Mouse (Mus musculus): ENCODE measurements around the gene Clybl. TPM values are rescaled to one million over a fixed set of nuclear protein-coding genes. Genes with fewer than 3 reads are reported as not detected.

Gene Clybl
- total and polyA plus RNA-seq, 3 experiments, result 13.4 to 36.6 TPM; not detected in 1

DNA sequence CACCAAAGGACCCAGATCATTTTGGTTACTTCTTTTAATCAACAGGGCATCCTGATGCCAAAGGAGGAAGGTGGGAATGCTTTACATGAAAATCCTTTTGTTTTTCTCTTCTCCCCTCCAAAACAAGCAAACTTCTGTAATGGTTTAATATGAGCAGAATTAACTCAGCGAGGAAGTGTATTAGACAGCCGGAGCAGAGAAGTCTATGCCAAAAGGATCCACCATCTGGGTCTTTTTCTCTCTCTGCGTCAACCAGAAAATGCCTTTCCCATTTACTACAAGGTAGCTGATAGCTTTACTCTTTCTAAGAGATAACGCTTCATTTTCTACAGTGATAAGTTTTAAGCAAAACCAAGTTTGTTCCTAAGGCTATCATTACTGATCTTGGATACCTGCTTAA, 168.3 kb downstream of the Clybl start:
- Histone ChIP-seq H3K36me3 (ENCODE audit: control insufficient read depth in 1 of 2, insufficient read depth in 2 of 2, low read length in 2 of 2) (no peaks in the 10 kb centered on the region), H3K79me2 (ENCODE audit: control insufficient read depth, insufficient read depth, low read length, poor library complexity) (no peaks in the 10 kb centered on the region), H3K4me1 (ENCODE audit: control insufficient read depth in 1 of 2, insufficient read depth in 2 of 2, low read length in 2 of 2) (no peaks in the 10 kb centered on the region), H3K27ac (ENCODE audit: control insufficient read depth, low read depth, low read length) (no peak overlapping the region), H3K27me3 (ENCODE audit: control insufficient read depth in 1 of 2, insufficient read depth in 2 of 2, low read length in 2 of 2) (no peaks in the 10 kb centered on the region), H3K4me3 (ENCODE audit: control insufficient read depth in 1 of 2, insufficient read depth in 1 of 2, low read depth in 2 of 2, low read length in 2 of 2) (no peak overlapping the region), H3K9ac (ENCODE audit: control insufficient read depth, low read depth, low read length, poor library complexity, severe bottlenecking) (no peak overlapping the region), H3K9me3 (replicated peaks; ENCODE audit: insufficient read depth, low read length) (no peaks in the 10 kb centered on the region)
- no peak for DNase-seq (ENCODE audit: low read depth, low spot score)
- no peak for TF ChIP-seq MAX (IDR thresholded peaks at IDR 0.05; ENCODE audit: low read length)
- no peak for TF ChIP-seq GABPA (IDR thresholded peaks at IDR 0.05; ENCODE audit: low read depth, low read length)
- no peak for TF ChIP-seq JUND (IDR thresholded peaks at IDR 0.05; ENCODE audit: low read depth, low read length)
- TF ChIP-seq KAT2A (conservative IDR thresholded peaks at IDR 0.05; ENCODE audit: low read depth, low read length), result no peak
- TF ChIP-seq UBTF (IDR thresholded peaks at IDR 0.05; ENCODE audit: borderline replicate concordance, insufficient read depth, low read depth, low read length), result no peak
- no peak for TF ChIP-seq CHD2 (IDR thresholded peaks at IDR 0.05; ENCODE audit: low read length)
- TF ChIP-seq MXI1 (IDR thresholded peaks at IDR 0.05; ENCODE audit: low read depth, low read length), result no peak
- no peak for TF ChIP-seq MEF2A (IDR thresholded peaks at IDR 0.05; ENCODE audit: extremely low read depth, insufficient replicate concordance, low read depth, low read length, poor library complexity, severe bottlenecking)
- TF ChIP-seq USF2 (IDR thresholded peaks at IDR 0.05; ENCODE audit: borderline replicate concordance in 1 of 2, insufficient read depth in 1 of 2, low read depth in 1 of 2, low read length in 2 of 2), result no peak
- TF ChIP-seq MAZ (IDR thresholded peaks at IDR 0.05; ENCODE audit: low read depth, low read length), result no peak
- TF ChIP-seq NELFE (IDR thresholded peaks at IDR 0.05; ENCODE audit: low read depth, low read length), result no peak
- no peak for TF ChIP-seq POLR2AphosphoS5 (IDR thresholded peaks at IDR 0.05; ENCODE audit: borderline replicate concordance, low read depth, low read length)
- no peak for TF ChIP-seq POLR2A (IDR thresholded peaks at IDR 0.05; ENCODE audit: control insufficient read depth in 1 of 2, insufficient read depth in 1 of 2, low read depth in 1 of 2, low read length in 2 of 2, poor library complexity in 1 of 2)
- TF ChIP-seq ZKSCAN1 (IDR thresholded peaks at IDR 0.05; ENCODE audit: low read depth, low read length), result no peak
- TF ChIP-seq BHLHE40 (IDR thresholded peaks at IDR 0.05; ENCODE audit: borderline replicate concordance, low read depth, low read length), result no peak
- no peak for TF ChIP-seq MYC (IDR thresholded peaks at IDR 0.05; ENCODE audit: low read depth, low read length)
- TF ChIP-seq ZC3H11A (IDR thresholded peaks at IDR 0.05; ENCODE audit: low read depth, low read length), result no peak

GRCm38 (mm10) chr14:122350766-122351165, 169.3 kb downstream of the Clybl start:
- H3K79me2 ChIP-seq (ENCODE audit: control insufficient read depth, insufficient read depth, low read length, poor library complexity), result no peaks in the 10 kb centered on the region
- no peaks in the 10 kb centered on the region for H3K4me1 ChIP-seq (ENCODE audit: control insufficient read depth in 1 of 2, insufficient read depth in 2 of 2, low read length in 2 of 2)
- no peaks in the 10 kb centered on the region for H3K9me3 ChIP-seq (replicated peaks; ENCODE audit: insufficient read depth, low read length)
- no peak for TF ChIP-seq MYC (IDR thresholded peaks at IDR 0.05; ENCODE audit: low read depth, low read length)
- no peak for TF ChIP-seq GATA1 (IDR thresholded peaks at IDR 0.05; ENCODE audit: low read depth, low read length)
- no peak for TF ChIP-seq CTCF (IDR thresholded peaks at IDR 0.05 in 2 of 3, conservative IDR thresholded peaks at IDR 0.05 in 1 of 3; ENCODE audit: control insufficient read depth in 1 of 3, insufficient read depth in 1 of 3, low read depth in 2 of 3, low read length in 3 of 3, poor library complexity in 1 of 3, severe bottlenecking in 1 of 3)
- H3K9ac ChIP-seq (ENCODE audit: control insufficient read depth, low read depth, low read length, poor library complexity, severe bottlenecking), result no peak overlapping the region
- no peak overlapping the region for H3K4me3 ChIP-seq (ENCODE audit: control insufficient read depth in 1 of 2, insufficient read depth in 1 of 2, low read depth in 2 of 2, low read length in 2 of 2)
- H3K27me3 ChIP-seq (ENCODE audit: control insufficient read depth in 1 of 2, insufficient read depth in 2 of 2, low read length in 2 of 2), result no peaks in the 10 kb centered on the region
- no peak for DNase-seq (ENCODE audit: low read depth, low spot score)
- no peaks in the 10 kb centered on the region for H3K36me3 ChIP-seq (ENCODE audit: control insufficient read depth in 1 of 2, insufficient read depth in 2 of 2, low read length in 2 of 2)
- H3K27ac ChIP-seq (ENCODE audit: control insufficient read depth, low read depth, low read length), result no peak overlapping the region
